Mouse (Mus musculus) megakaryocyte, adult 5-6 weeks (primary cell): ENCODE measurements around the gene Hmgcl. TPM values are rescaled to one million over a fixed set of nuclear protein-coding genes. Genes with fewer than 3 reads are reported as not detected.
A peak's percentile ranks its signal among the peaks of the same experiment; 100 is the strongest.
"Not testable (repeated sequence)": the region's sequence is repeated elsewhere in the genome, so short reads cannot be mapped to it uniquely, and the experiment has no call there.

Experiments
- ATAC-seq: 2 replicates; pipeline ENCODE4 v1.8.0; 2016; ENCODE audit warnings: mild to moderate bottlenecking, inconsistent platforms; ENCODE audit not compliant: poor library complexity, severe bottlenecking
- total RNA-seq, 2 experiments: library from RNA; stranded (forward) in 1 of 2; stranded (reverse) in 1 of 2; fragments of 153-499, 151-499 nt in 1 of 2; fragments of 221-1000, 200-1000 nt in 1 of 2; gene quantifications; 2 replicates each; pipeline versions ENCODE4 v1.2.3 to v1.2.4; 2015 to 2017

Gene Hmgcl
- total RNA-seq, 2 experiments from 2014 or later = 54.9 to 76.8 TPM

- no peak for ATAC-seq
Measured at GRCm38 (mm10) chr4:135955886-135956285, 9.6 kb downstream of the Hmgcl start.

- ATAC-seq = no peak
Measured at GRCm38 (mm10) chr4:135958354-135958753, 12.1 kb downstream of the Hmgcl start.

- ATAC-seq = peak; percentile 56
Measured at GRCm38 (mm10) chr4:135960717-135961116, 14.5 kb downstream of the Hmgcl start.

- no peak for ATAC-seq
Measured at GRCm38 (mm10) chr4:135961709-135962108, 15.5 kb downstream of the Hmgcl start.

GRCm38 (mm10) chr4:135962198-135962597, 15.9 kb downstream of the Hmgcl start:
- ATAC-seq = no peak

- ATAC-seq = no peak
Measured at GRCm38 (mm10) chr4:135962946-135963345, 16.7 kb downstream of the Hmgcl start.

GRCm38 (mm10) chr4:135963457-135964193, 17.4 kb downstream of the Hmgcl start, which contains the start of gene Gale:
Gale (plus strand) TSS chr4:135963727.
- ATAC-seq = peak; percentile 88

GRCm38 (mm10) chr4:135964426-135964825, 18.2 kb downstream of the Hmgcl start:
- ATAC-seq = peak; percentile 22

- no peak for ATAC-seq
Measured at GRCm38 (mm10) chr4:135965113-135965512, 18.9 kb downstream of the Hmgcl start.

GRCm38 (mm10) chr4:135966283-135966682, 20.0 kb downstream of the Hmgcl start:
- no peak for ATAC-seq

- ATAC-seq = no peak
Measured at GRCm38 (mm10) chr4:135967086-135967760, 21.0 kb downstream of the Hmgcl start.

- ATAC-seq = no peak
Measured at GRCm38 (mm10) chr4:135968271-135968869, 22.1 kb downstream of the Hmgcl start.

- ATAC-seq = no peak
Measured at GRCm38 (mm10) chr4:135969070-135969750, 23.0 kb downstream of the Hmgcl start.

- ATAC-seq = no peak
Measured at GRCm38 (mm10) chr4:135970585-135970984, 24.3 kb downstream of the Hmgcl start.

- peak; percentile 66 for ATAC-seq
Measured at GRCm38 (mm10) chr4:135971805-135972555, 25.7 kb downstream of the Hmgcl start.

GRCm38 (mm10) chr4:135972556-135972906, 26.3 kb downstream of the Hmgcl start, which contains the start of gene Lypla2:
Lypla2 (minus strand) TSS chr4:135972626.
- ATAC-seq = peak; percentile 77

- ATAC-seq = peak; percentile 45
Measured at GRCm38 (mm10) chr4:135972911-135973811, 26.9 kb downstream of the Hmgcl start.

- ATAC-seq = no peak
Measured at GRCm38 (mm10) chr4:135976146-135976545, 29.9 kb downstream of the Hmgcl start.

GRCm38 (mm10) chr4:135980223-135980622, 34.0 kb downstream of the Hmgcl start:
- ATAC-seq = not testable (repeated sequence)
